Mouse (Mus musculus): ENCODE data around the gene Emx2.

- TF ChIP-seq CTCF (conservative IDR thresholded peaks at IDR 0.05; ENCODE audit: insufficient read depth, insufficient read length, low read depth, low read length) (no peak), POLR2A (IDR thresholded peaks at IDR 0.05; ENCODE audit: low read depth, low read length) (no peak)
Measured at GRCm38 (mm10) chr19:59424975-59425374, 33.2 kb upstream of the Emx2 start.
